Mouse (Mus musculus) ES-E14 (cell line): ENCODE results near the gene Il34. TPM values are rescaled to one million over a fixed set of nuclear protein-coding genes. Genes with fewer than 3 reads are reported as not detected.

ENCODE experiments used
- DNase-seq: peaks from one replicate; pipeline ENCODE4 v3.0.0-alpha.2; 2013; ENCODE audit warnings: low read depth, low spot score
- H3K27ac ChIP-seq: 2 replicates; pipeline ENCODE4 v1.5.1; 2012; ENCODE audit warnings: low read depth, mild to moderate bottlenecking, low read length, moderate library complexity, mixed read lengths; ENCODE audit not compliant: poor library complexity, insufficient read depth, severe bottlenecking
- H3K36me3 ChIP-seq: 2 replicates; pipeline ENCODE4 v1.6.1; 2012; ENCODE audit warnings: mild to moderate bottlenecking, low read length, moderate library complexity, mixed read lengths; ENCODE audit not compliant: control insufficient read depth, poor library complexity, insufficient read depth, severe bottlenecking
- H3K4me1 ChIP-seq, 2 experiments: fragments of 150-350 bp in 1 of 2; sonication (generic) in 1 of 2; 2 replicates each; pipeline ENCODE4 v1.6.1; 2012; ENCODE audit warnings: low read length in 2 of 2, mild to moderate bottlenecking in 1 of 2, mixed read lengths in 1 of 2; ENCODE audit not compliant: control insufficient read depth in 2 of 2, insufficient read depth in 2 of 2, poor library complexity in 1 of 2
- H3K4me3 ChIP-seq, 2 experiments: fragments of 150-350 bp in 1 of 2; sonication (generic) in 1 of 2; 2 replicates each; pipeline ENCODE4 v1.5.1; 2012; ENCODE audit warnings: low read length in 2 of 2, low read depth in 1 of 2, mild to moderate bottlenecking in 1 of 2, mixed read lengths in 1 of 2; ENCODE audit not compliant: insufficient read depth in 1 of 2, poor library complexity in 1 of 2, severe bottlenecking in 1 of 2
- H3K9ac ChIP-seq: 2 replicates; pipeline ENCODE4 v1.6.1; 2012; ENCODE audit warnings: low read depth, mild to moderate bottlenecking, low read length, mixed read lengths; ENCODE audit not compliant: poor library complexity, insufficient read depth, severe bottlenecking
- H3K9me3 ChIP-seq: fragments of 150-350 bp; sonication (generic); 2 replicates; pipeline ENCODE4 v1.6.1; 2012; ENCODE audit warnings: low read depth, mild to moderate bottlenecking, low read length; ENCODE audit not compliant: control insufficient read depth, insufficient read depth
- CHD2 ChIP-seq: IDR thresholded peaks from 2 replicates; pipeline ENCODE4 v1.6.1; 2014; ENCODE audit warnings: mild to moderate bottlenecking, low read depth, low read length, inconsistent platforms
- HCFC1 ChIP-seq: IDR thresholded peaks from 2 replicates; pipeline ENCODE4 v1.6.1; 2012; ENCODE audit warnings: low read length, inconsistent platforms, borderline replicate concordance; ENCODE audit not compliant: insufficient read depth
- MAFK ChIP-seq: IDR thresholded peaks from 2 replicates; pipeline ENCODE4 v1.6.1; 2014; ENCODE audit warnings: mild to moderate bottlenecking, low read depth, low read length, inconsistent platforms; ENCODE audit not compliant: insufficient read depth
- ZC3H11A ChIP-seq: IDR thresholded peaks from 2 replicates; pipeline ENCODE4 v1.6.1; 2012; ENCODE audit warnings: low read depth, mild to moderate bottlenecking, inconsistent platforms, low read length, borderline replicate concordance
- ZNF384 ChIP-seq: IDR thresholded peaks from 2 replicates; pipeline ENCODE4 v1.6.1; 2012; ENCODE audit warnings: low read depth, low read length, inconsistent platforms
- in situ Hi-C, 2 experiments: fragments of 600-800 bp; cut with MboI; formaldehyde crosslinking; loops; one replicate each; pipeline ENCODE4 v1.15.1; 2025; ENCODE audit warnings: low sequenced_read_pairs in 2 of 2, inconsistent platforms in 1 of 2; ENCODE audit not compliant: unreplicated experiment in 2 of 2
- total RNA-seq: library from RNA; depleted of rRNA; stranded (reverse); fragments of 300-350 nt; gene quantifications from 2 replicates; pipeline ENCODE4 v1.2.3, GENCODE M21; 2012

Il34 gene
- total RNA-seq, 1 experiment, result 4.6 TPM

GRCm38 (mm10) chr8:110785366-110785765 lies 20.4 kb downstream of the Il34 start:
- H3K4me1 ChIP-seq, result peaks cover 0 to 7% of the 10 kb centered on the region in 2 experiments; a peak in 1 of 4 replicates
- H3K36me3 ChIP-seq, result no peaks in the 10 kb centered on the region
- no peak overlapping the region for H3K9ac ChIP-seq
- no peak overlapping the region for H3K27ac ChIP-seq
- H3K4me3 ChIP-seq, result no peak overlapping the region
- DNase-seq, result no peak
- TF ChIP-seq ZNF384, result no peak
- H3K9me3 ChIP-seq, result no peaks in the 10 kb centered on the region
- in situ Hi-C loops, result no loop called here

GRCm38 (mm10) chr8:110779924-110780718 lies 25.6 kb downstream of the Il34 start:
- DNase-seq, result no peak
- TF ChIP-seq MAFK, result no peak
- no peak for TF ChIP-seq ZC3H11A
- TF ChIP-seq ZNF384, result no peak
- no peak for TF ChIP-seq CHD2
- no peak for TF ChIP-seq HCFC1
- no peaks in the 10 kb centered on the region for H3K4me1 ChIP-seq
- no peak overlapping the region for H3K9ac ChIP-seq
- in situ Hi-C loops, result no loop called here
- H3K27ac ChIP-seq, result no peak overlapping the region
- H3K36me3 ChIP-seq, result no peaks in the 10 kb centered on the region
- H3K4me3 ChIP-seq, result no peak overlapping the region
- H3K9me3 ChIP-seq, result no peaks in the 10 kb centered on the region

GRCm38 (mm10) chr8:110776335-110776734 lies 29.4 kb downstream of the Il34 start:
- Histone ChIP-seq H3K9ac (no peak overlapping the region), H3K27ac (no peak overlapping the region), H3K9me3 (no peaks in the 10 kb centered on the region), H3K36me3 (no peaks in the 10 kb centered on the region), H3K4me3 (no peak overlapping the region), H3K4me1 (no peaks in the 10 kb centered on the region)
- in situ Hi-C loops, result no loop called here
- TF ChIP-seq CHD2, result no peak
- TF ChIP-seq ZNF384, result peak; percentile 89
- DNase-seq, result no peak

- DNase-seq, result no peak
- Histone ChIP-seq H3K36me3 (no peaks in the 10 kb centered on the region), H3K9ac (no peak overlapping the region), H3K4me1 (no peaks in the 10 kb centered on the region), H3K9me3 (no peaks in the 10 kb centered on the region), H3K4me3 (no peak overlapping the region), H3K27ac (no peak overlapping the region)
- in situ Hi-C loops, result no loop called here
- TF ChIP-seq CHD2, result no peak
- TF ChIP-seq ZNF384, result no peak
- TF ChIP-seq ZC3H11A, result no peak
- no peak for TF ChIP-seq HCFC1
- TF ChIP-seq MAFK, result no peak
Observed at GRCm38 (mm10) chr8:110775721-110776120, 30.0 kb downstream of the Il34 start.

- no peak overlapping the region for H3K4me3 ChIP-seq
- TF ChIP-seq ZC3H11A (peak; percentile 28; the same call in 1 of the 2 replicates), HCFC1 (no peak), CHD2 (no peak)
Observed at GRCm38 (mm10) chr8:110775316-110775715, 30.4 kb downstream of the Il34 start.

More at GRCm38 (mm10) chr8:110775316-110775715, 30.4 kb downstream of the Il34 start:
- no peak overlapping the region for H3K9ac ChIP-seq
- H3K27ac ChIP-seq, result no peak overlapping the region
- no peaks in the 10 kb centered on the region for H3K9me3 ChIP-seq
- H3K4me1 ChIP-seq, result no peaks in the 10 kb centered on the region
- in situ Hi-C loops, result no loop called here
- DNase-seq, result no peak
- H3K36me3 ChIP-seq, result no peaks in the 10 kb centered on the region
